Mouse (Mus musculus) cerebellum, adult 11-12 months (tissue): Measurements from ENCODE around the gene 1700003F12Rik.

ENCODE experiments used
- DNase-seq: peaks from one replicate; pipeline ENCODE4 v3.0.0; 2022

1700003F12Rik gene

GRCm38 (mm10) chr2:154580586-154580985 lies 33.7 kb downstream of the 1700003F12Rik start:
- no peak for DNase-seq

- DNase-seq, result no peak
These were observed 34.5 kb downstream of the 1700003F12Rik start for GRCm38 (mm10) chr2:154581421-154581820.

- DNase-seq, result peak; percentile 86
These were observed 37.3 kb downstream of the 1700003F12Rik start for GRCm38 (mm10) chr2:154583906-154584872.

GRCm38 (mm10) chr2:154584931-154585601 lies 38.2 kb downstream of the 1700003F12Rik start:
- DNase-seq, result peak; percentile 40

- no peak for DNase-seq
These were observed 39.5 kb downstream of the 1700003F12Rik start for GRCm38 (mm10) chr2:154586405-154586804.

GRCm38 (mm10) chr2:154589051-154589450 lies 42.2 kb downstream of the 1700003F12Rik start:
- DNase-seq, result no peak

- no peak for DNase-seq
These were observed 44.4 kb downstream of the 1700003F12Rik start for GRCm38 (mm10) chr2:154591239-154591638.

GRCm38 (mm10) chr2:154593025-154593424 lies 46.1 kb downstream of the 1700003F12Rik start:
- no peak for DNase-seq

- no peak for DNase-seq
These were observed 48.9 kb downstream of the 1700003F12Rik start for GRCm38 (mm10) chr2:154595775-154596174.

GRCm38 (mm10) chr2:154597399-154597798 lies 50.5 kb downstream of the 1700003F12Rik start:
- no peak for DNase-seq
